Mouse (Mus musculus) heart, adult 8-10 months (tissue): ENCODE results near the gene Tob1. TPM values are rescaled to one million over a fixed set of nuclear protein-coding genes. Genes with fewer than 3 reads are reported as not detected.

Source experiments
- DNase-seq: peaks from one replicate; pipeline ENCODE4 v3.0.0; 2022; ENCODE audit warnings: low spot score
- total RNA-seq, 4 experiments: library from RNA; stranded (reverse); gene quantifications; 2 replicates each; pipeline ENCODE4 v1.2.4; 2022

Tob1 gene
- total RNA-seq, 4 experiments from 2014 or later: 51.3 to 58.4 (median 53.2) TPM

- no peak for DNase-seq
Measured at GRCm38 (mm10) chr11:94198405-94199146, 12.7 kb upstream of the Tob1 start.

- DNase-seq: no peak
Measured at GRCm38 (mm10) chr11:94199771-94200170, 11.5 kb upstream of the Tob1 start.

DNA sequence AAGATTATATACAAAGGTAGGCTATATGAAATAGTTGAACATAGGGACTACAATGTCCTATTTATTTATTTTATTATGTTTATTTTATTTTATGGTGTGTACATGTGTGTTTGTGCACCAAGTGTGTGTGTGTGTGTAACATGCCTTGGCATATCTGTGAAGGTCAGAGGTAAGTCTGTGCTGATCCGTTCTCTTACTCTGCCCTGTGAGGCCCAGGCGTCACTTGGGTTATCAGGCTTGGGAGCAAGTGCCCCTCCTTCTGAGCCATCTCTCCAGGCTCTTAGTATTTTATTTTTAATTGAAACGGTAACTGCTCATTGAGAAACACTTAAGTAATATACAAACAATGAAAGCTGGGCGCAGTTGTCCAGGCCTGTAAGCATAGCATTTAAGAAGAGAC is 10.8 kb upstream of the Tob1 start:
- DNase-seq: no peak

GRCm38 (mm10) chr11:94202106-94202505 is 9.1 kb upstream of the Tob1 start:
- no peak for DNase-seq

DNA sequence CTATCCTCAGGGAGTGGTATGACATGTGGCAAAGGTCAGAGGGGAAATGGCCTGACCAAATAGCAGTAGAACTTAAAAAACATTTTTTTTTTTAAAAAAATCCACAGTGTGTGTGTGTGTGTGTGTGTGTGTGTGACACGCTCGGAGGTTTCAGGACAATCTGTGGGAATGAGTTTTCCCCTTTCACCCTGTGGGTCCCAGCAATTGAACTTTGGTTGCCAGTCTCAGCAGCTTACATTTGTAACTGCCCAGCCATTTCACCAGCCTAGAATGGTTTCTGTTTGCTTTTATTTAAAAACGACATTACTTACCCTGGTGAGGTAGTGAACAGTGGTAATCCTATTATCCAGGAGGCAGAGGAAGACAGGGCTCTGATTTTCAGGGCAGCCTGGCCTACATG is 8.2 kb upstream of the Tob1 start:
- DNase-seq: no peak

DNA sequence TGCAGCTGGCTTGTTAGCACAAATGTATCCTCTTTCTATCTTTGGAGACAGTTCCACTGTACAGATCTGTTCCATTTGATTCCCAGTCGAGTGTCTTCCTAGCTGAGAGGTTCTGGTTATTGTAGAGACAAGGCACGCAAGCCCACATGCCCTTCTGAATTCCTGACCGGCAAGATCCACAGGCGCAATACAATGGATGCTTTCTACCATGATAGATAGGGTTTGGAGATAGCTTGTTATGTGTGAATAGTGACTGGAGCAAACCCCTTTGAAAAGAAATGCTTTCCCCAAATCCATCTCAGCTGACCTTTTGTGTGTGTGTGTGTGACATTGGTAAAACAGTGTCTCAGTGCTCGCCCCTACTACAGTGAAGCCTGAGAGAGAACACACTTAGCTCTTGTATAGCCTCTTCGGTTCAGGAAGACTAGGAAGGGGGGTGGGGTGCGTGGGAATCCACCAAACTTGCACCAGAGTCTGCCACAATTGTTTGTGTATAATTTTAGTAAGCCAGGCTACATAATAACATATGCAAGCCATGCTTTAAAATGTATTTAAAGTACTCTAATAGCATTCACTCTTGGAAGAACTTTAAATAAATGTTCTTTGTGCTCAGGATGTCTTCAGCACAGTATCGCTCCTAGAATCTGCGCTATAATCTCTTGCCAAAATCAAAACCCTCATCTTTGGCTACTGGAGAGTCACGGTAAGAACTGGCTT is 4.7 kb upstream of the Tob1 start:
- DNase-seq: no peak

DNA sequence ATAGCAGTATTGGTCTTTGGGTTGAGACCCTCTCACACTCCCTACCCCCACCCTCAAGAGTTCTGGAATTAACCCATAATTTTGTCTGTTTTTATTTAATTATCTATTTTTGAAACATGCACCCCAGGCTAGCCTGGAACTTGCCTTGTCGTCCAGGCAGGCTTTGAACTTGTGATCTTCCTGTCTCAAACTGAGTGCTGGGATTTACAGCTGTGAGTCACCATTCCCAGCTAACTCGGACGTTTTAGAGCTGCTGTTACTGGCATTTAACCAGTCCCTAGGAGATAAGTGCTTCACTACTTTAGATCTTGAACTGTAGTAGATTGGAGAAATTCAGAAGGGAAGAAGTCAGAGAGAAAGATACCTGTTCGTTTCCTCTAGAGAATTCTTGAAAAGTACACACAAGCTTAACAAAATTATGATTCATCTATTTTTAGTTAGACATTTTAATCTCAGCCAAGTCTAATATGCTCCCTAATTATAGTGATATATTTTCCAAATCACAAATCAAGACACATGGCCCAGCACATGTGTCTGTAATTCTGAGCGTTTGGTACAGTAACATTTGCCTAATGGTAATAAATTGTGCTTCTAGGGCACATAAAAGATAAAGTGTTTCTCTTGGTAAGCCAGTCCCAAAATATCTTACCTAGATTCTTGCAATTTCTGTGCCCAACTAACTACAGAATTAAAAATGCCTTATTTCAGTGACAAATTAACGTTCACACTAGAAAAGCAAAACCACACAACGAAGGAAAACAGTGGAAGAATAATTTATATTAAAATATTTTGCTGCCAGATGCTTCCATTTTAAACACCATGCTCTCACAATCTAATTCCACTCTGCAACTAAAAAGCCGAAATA is 2.2 kb upstream of the Tob1 start:
- DNase-seq: no peak

GRCm38 (mm10) chr11:94209695-94210131 is 1.5 kb upstream of the Tob1 start:
- DNase-seq: no peak

GRCm38 (mm10) chr11:94210191-94211086 is 815 bp upstream of the Tob1 start:
- DNase-seq: peak; percentile 94

- peak; percentile 63 for DNase-seq
Measured at GRCm38 (mm10) chr11:94211651-94212488, 616 bp downstream of the Tob1 start.

GRCm38 (mm10) chr11:94212489-94212836 is 1.2 kb downstream of the Tob1 start:
- no peak for DNase-seq

DNA sequence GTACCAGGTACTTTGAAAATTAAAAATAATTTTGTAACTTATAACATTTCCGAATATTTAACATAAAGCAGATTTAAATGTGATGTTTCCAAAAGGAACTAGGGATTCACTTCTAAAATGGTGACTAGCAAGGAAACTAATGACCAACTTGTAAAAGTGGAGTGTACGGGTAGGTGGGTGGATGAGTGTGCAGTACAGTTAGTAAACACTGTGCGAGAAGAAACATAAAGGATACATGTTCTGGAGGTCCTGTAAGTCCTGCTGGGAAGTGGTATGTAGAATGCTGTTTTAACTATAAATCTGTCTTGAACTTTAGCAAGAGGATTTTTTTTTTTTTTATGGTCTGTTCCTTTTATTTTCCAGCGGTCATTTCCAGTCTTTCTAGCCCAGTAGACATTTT is 1.7 kb downstream of the Tob1 start:
- DNase-seq: no peak

- no peak for DNase-seq
Measured at GRCm38 (mm10) chr11:94213735-94214594, 2.7 kb downstream of the Tob1 start.

- DNase-seq: no peak
Measured at GRCm38 (mm10) chr11:94215581-94215980, 4.3 kb downstream of the Tob1 start.

GRCm38 (mm10) chr11:94216247-94216646 is 5.0 kb downstream of the Tob1 start:
- no peak for DNase-seq

DNA sequence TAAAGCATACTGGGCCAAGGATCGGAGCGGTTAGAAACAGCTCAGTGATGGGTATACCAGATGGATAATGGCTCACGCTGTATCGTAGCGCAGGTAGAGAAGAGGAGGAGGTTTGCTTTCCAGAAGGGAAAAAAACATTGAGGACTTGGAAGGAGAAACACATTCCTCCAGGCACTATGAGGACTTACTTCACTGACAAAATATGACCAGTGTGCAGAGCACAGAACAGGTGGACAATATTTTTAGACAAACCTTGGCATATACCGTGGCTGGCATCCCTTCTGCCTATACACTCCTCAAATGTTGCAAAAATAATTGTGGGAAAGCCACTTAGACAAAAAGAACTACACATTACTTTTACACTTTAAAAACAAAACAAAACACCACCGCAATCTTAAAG is 10.0 kb downstream of the Tob1 start:
- DNase-seq: no peak

DNA sequence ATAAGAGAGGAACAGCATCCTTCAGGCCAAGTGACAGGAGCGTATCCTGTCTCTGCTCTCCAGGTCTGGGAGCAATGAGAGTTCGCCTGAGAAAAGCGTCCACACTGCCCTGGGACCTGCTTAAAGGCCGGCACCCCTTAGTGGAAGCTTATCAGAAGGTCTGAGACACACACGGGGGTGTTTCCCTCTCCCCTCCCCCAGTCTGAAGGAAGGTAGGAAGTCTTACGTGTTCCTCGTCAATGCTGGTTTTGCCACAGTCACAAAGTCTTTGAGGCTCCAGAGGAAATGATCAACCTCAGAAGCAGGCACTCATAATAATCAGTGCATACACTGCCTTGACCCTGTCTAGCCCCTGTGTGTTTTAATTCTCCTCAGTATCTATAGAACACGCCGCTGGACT is 12.3 kb downstream of the Tob1 start:
- no peak for DNase-seq

DNA sequence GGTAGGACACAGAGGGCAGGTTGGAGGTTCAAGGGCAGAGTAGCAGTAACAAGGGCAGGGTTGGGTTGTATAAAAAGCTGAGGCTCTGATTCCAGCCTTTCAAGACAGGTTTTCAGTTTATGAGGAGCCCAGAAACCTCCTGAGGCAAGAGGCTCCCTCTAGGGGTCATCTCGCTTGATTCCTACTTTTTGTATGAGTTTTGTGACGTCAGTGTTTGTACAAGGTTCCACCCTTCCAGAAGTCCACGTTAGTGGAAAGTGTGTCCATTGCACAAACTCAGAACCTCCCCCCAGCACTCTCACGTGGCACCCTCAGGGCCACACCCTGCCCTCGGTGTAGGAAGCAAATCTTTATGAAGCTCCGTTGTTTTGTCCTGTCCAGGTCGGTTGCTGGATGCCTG is 14.7 kb downstream of the Tob1 start:
- DNase-seq: peak; percentile 74

GRCm38 (mm10) chr11:94228416-94228815 is 17.2 kb downstream of the Tob1 start:
- DNase-seq: no peak
